Mouse (Mus musculus) liver, embryonic 16.5 days (tissue): ENCODE measurements at regions not wholly inside any gene's neighbourhood (a gene's known extent, or its start where the extent isn't known, plus 50 kb on each side); places are given as distances from the start of the nearest gene placed in this dataset.

ENCODE experiments used
- ATAC-seq: fragments of 200-750 bp; cut with Nextera tagmentation; 2 replicates; pipeline ENCODE4 v1.8.0; 2017; ENCODE audit warnings: low read depth, mild to moderate bottlenecking, moderate number of reproducible peaks, moderate library complexity
- H3K27ac ChIP-seq: fragments of 300-500 bp; sonication (generic); 2 replicates; pipeline ENCODE4 v1.5.1; 2014; ENCODE audit warnings: mild to moderate bottlenecking, low read length
- H3K27me3 ChIP-seq: fragments of 300-500 bp; sonication (generic); 2 replicates; pipeline ENCODE4 v1.6.1; 2014; ENCODE audit warnings: low read depth, low read length, mixed read lengths; ENCODE audit not compliant: control insufficient read depth, insufficient read depth
- H3K36me3 ChIP-seq: fragments of 300-500 bp; sonication (generic); 2 replicates; pipeline ENCODE4 v1.6.1; 2014; ENCODE audit warnings: mild to moderate bottlenecking; ENCODE audit not compliant: control insufficient read depth, insufficient read depth
- H3K4me1 ChIP-seq: fragments of 300-500 bp; sonication (generic); 2 replicates; pipeline ENCODE4 v1.6.1; 2014; ENCODE audit warnings: low read depth, low read length, mixed read lengths; ENCODE audit not compliant: control insufficient read depth
- H3K4me2 ChIP-seq: fragments of 300-500 bp; sonication (generic); 2 replicates; pipeline ENCODE4 v1.6.1; 2014; ENCODE audit warnings: low read depth, low read length, mixed read lengths
- H3K4me3 ChIP-seq: fragments of 300-500 bp; sonication (generic); 2 replicates; pipeline ENCODE4 v1.5.1; 2014; ENCODE audit warnings: low read depth, mild to moderate bottlenecking, low read length
- H3K9ac ChIP-seq: fragments of 300-500 bp; sonication (generic); 2 replicates; pipeline ENCODE4 v1.6.1; 2014; ENCODE audit warnings: low read depth, low read length
- H3K9me3 ChIP-seq: fragments of 300-500 bp; sonication (generic); replicated peaks from 2 replicates; pipeline ENCODE4 v1.6.1; 2016; ENCODE audit warnings: low read length; ENCODE audit not compliant: control insufficient read depth
- WGBS: fragments of 180-500 bp; shearing (Covaris S2); extraction: QIAGEN DNeasy Blood & Tissue Kit; methylation state at CpG from one replicate; pipeline ENCODE4 v1.1.7; 2014; ENCODE audit not compliant: insufficient replicate concordance; 5-methylcytosine and 5-hydroxymethylcytosine counted together

DNA sequence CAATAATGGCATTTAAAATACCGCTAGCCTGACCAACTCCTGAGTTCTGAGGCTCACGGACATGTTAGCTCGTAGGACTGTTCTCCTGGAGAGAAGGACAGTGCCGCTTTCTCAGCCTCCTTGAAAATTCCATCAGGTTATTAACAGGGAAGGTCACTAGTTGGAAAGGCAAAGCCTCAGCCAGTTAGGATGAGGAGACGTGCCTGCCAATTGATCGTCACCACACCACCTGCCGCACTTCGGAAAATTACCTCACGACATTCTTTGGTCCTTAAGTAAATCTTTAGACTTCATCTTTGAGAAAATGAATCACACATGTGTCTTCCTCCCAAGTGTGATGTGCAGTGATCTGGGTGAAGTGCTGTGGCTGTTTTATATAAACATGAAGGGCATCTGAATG, 347.8 kb upstream of the Nfe2l3 start:
- Histone ChIP-seq H3K36me3 (no peaks in the 10 kb centered on the region), H3K27me3 (no peaks in the 10 kb centered on the region), H3K4me2 (no peak overlapping the region), H3K9me3 (no peaks in the 10 kb centered on the region), H3K4me3 (no peak overlapping the region), H3K4me1 (no peaks in the 10 kb centered on the region; the same call in 1 of the 2 replicates), H3K9ac (no peak overlapping the region), H3K27ac (no peak overlapping the region)
- 78% methylated on average over 9 of the region's 9 CpGs for WGBS
- ATAC-seq = no peak

DNA sequence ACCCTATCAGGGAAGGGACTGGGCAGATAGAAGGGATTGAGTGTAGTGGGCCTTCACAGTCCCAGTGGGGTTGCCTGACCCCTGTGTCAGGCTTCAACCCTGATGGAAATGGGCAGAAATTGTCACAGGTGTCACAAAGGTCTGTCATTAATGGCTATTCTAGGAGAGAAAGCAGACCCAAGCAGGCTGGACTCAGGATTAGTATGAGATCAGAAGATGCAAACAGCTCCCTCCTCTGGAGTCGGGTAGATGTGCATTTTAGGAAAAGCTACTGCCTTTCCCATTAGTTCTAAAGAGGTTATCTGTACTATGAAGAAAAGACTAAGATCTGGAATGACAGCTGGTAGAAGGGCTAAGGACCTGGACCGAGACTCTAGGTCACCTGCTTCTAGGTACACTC, 346.9 kb upstream of the Nfe2l3 start:
- no peaks in the 10 kb centered on the region for H3K36me3 ChIP-seq
- ATAC-seq = no peak
- no peak overlapping the region for H3K4me2 ChIP-seq
- no peak overlapping the region for H3K9ac ChIP-seq
- no peaks in the 10 kb centered on the region for H3K9me3 ChIP-seq
- no peak overlapping the region for H3K4me3 ChIP-seq
- H3K4me1 ChIP-seq = no peaks in the 10 kb centered on the region; the same call in 1 of the 2 replicates
- 41% methylated on average over 2 of the region's 2 CpGs for WGBS
- H3K27ac ChIP-seq = no peak overlapping the region
- no peaks in the 10 kb centered on the region for H3K27me3 ChIP-seq

- H3K9ac ChIP-seq = no peak overlapping the region
- H3K9me3 ChIP-seq = no peaks in the 10 kb centered on the region
- H3K4me1 ChIP-seq = no peaks in the 10 kb centered on the region; the same call in 1 of the 2 replicates
- H3K4me2 ChIP-seq = no peak overlapping the region
- 53% methylated on average over 4 of the region's 4 CpGs for WGBS
- no peak overlapping the region for H3K27ac ChIP-seq
- no peaks in the 10 kb centered on the region for H3K27me3 ChIP-seq
- no peak overlapping the region for H3K4me3 ChIP-seq
- no peak for ATAC-seq
- H3K36me3 ChIP-seq = no peaks in the 10 kb centered on the region
Observed at GRCm38 (mm10) chr6:51086347-51086746, 346.1 kb upstream of the Nfe2l3 start.

- 17% methylated on average over 2 of the region's 2 CpGs for WGBS
- no peaks in the 10 kb centered on the region for H3K27me3 ChIP-seq
- H3K9ac ChIP-seq = no peak overlapping the region
- H3K4me3 ChIP-seq = no peak overlapping the region
- H3K4me1 ChIP-seq = no peaks in the 10 kb centered on the region; the same call in 1 of the 2 replicates
- ATAC-seq = no peak
- no peak overlapping the region for H3K27ac ChIP-seq
- no peaks in the 10 kb centered on the region for H3K9me3 ChIP-seq
- H3K36me3 ChIP-seq = no peaks in the 10 kb centered on the region
- H3K4me2 ChIP-seq = no peak overlapping the region
Observed at GRCm38 (mm10) chr6:51087806-51088205, 344.7 kb upstream of the Nfe2l3 start.

GRCm38 (mm10) chr6:51088641-51089372, 343.7 kb upstream of the Nfe2l3 start:
- H3K4me3 ChIP-seq = no peak overlapping the region
- H3K9me3 ChIP-seq = no peaks in the 10 kb centered on the region
- WGBS = 46% methylated on average over 6 of the region's 6 CpGs
- no peak overlapping the region for H3K4me2 ChIP-seq
- H3K27ac ChIP-seq = no peak overlapping the region
- ATAC-seq = no peak
- H3K9ac ChIP-seq = no peak overlapping the region
- no peaks in the 10 kb centered on the region for H3K36me3 ChIP-seq
- H3K4me1 ChIP-seq = no peaks in the 10 kb centered on the region; the same call in 1 of the 2 replicates
- no peaks in the 10 kb centered on the region for H3K27me3 ChIP-seq

DNA sequence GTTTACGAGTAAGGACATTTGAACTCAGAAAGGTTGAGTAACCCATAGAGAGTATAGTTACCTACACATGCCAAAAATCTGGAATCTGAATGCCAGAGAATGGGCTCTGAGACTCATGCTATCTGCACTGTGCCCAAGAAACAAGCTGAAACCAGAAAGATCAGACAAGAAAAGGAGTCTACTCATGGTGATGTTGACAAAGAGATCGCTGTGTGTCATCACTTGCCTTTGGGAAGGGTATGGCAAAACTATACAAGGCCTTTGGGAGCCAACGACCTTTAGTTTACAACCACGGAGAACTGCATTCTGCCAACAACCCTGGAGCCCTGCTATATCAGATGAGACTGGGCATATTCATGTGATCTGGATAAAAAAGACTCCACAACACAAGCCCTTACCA, 339.3 kb upstream of the Nfe2l3 start:
- 69% methylated on average over 4 of the region's 4 CpGs for WGBS
- no peak for ATAC-seq

GRCm38 (mm10) chr6:51094304-51094703, 338.2 kb upstream of the Nfe2l3 start:
- no peak overlapping the region for H3K27ac ChIP-seq
- no peaks in the 10 kb centered on the region for H3K36me3 ChIP-seq
- no peaks in the 10 kb centered on the region for H3K4me1 ChIP-seq
- H3K4me3 ChIP-seq = no peak overlapping the region
- H3K4me2 ChIP-seq = no peak overlapping the region
- no peak for ATAC-seq
- 70% methylated on average over 10 of the region's 10 CpGs for WGBS
- H3K9ac ChIP-seq = no peak overlapping the region
- no peaks in the 10 kb centered on the region; the same call in 1 of the 2 replicates for H3K27me3 ChIP-seq
- H3K9me3 ChIP-seq = no peaks in the 10 kb centered on the region

More for the DNA sequence above, 339.3 kb upstream of the Nfe2l3 start:
- Histone ChIP-seq H3K4me2 (no peak overlapping the region), H3K4me3 (no peak overlapping the region), H3K36me3 (no peaks in the 10 kb centered on the region), H3K27ac (no peak overlapping the region), H3K9ac (no peak overlapping the region), H3K27me3 (no peaks in the 10 kb centered on the region; the same call in 1 of the 2 replicates), H3K4me1 (no peaks in the 10 kb centered on the region; the same call in 1 of the 2 replicates), H3K9me3 (no peaks in the 10 kb centered on the region)

GRCm38 (mm10) chr6:51097488-51097887, 335.0 kb upstream of the Nfe2l3 start:
- WGBS = 71% methylated on average over 6 of the region's 6 CpGs

DNA sequence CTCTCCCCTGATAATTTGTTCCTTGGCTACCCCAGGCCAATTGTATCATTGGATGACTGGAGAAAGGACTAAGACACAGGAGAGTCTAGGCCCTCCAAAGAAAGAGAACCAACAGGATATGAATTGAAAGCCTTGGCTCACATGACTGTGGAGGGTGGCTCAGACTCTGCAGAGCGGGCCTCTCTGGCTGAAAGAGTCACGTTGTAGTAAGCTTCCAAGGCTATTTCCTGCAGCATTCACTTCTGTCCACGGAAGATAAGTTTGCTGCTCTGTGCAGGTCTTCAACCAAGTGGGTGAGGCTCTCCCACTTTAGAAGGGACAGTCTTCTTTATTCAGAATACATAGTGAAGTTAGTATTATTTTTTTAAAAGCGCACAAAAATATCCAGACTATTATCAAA, 332.1 kb upstream of the Nfe2l3 start:
- H3K27me3 ChIP-seq = no peaks in the 10 kb centered on the region
- no peaks in the 10 kb centered on the region for H3K4me1 ChIP-seq
- 45% methylated on average over 4 of the region's 4 CpGs for WGBS
- ATAC-seq = no peak
- no peaks in the 10 kb centered on the region for H3K36me3 ChIP-seq
- no peaks in the 10 kb centered on the region for H3K9me3 ChIP-seq
- H3K9ac ChIP-seq = no peak overlapping the region
- H3K27ac ChIP-seq = no peak overlapping the region
- H3K4me2 ChIP-seq = no peak overlapping the region
- H3K4me3 ChIP-seq = no peak overlapping the region

More at GRCm38 (mm10) chr6:51097488-51097887, 335.0 kb upstream of the Nfe2l3 start:
- H3K9me3 ChIP-seq = no peaks in the 10 kb centered on the region
- H3K4me2 ChIP-seq = no peak overlapping the region
- ATAC-seq = no peak
- H3K27me3 ChIP-seq = no peaks in the 10 kb centered on the region; the same call in 1 of the 2 replicates
- H3K4me3 ChIP-seq = no peak overlapping the region
- no peaks in the 10 kb centered on the region for H3K36me3 ChIP-seq
- H3K27ac ChIP-seq = no peak overlapping the region
- no peak overlapping the region for H3K9ac ChIP-seq
- H3K4me1 ChIP-seq = no peaks in the 10 kb centered on the region
